Mouse (Mus musculus) MEL (cell line): ENCODE data around the gene Gabpa. TPM values are rescaled to one million over a fixed set of nuclear protein-coding genes. Genes with fewer than 3 reads are reported as not detected.

Experiments
- DNase-seq: peaks from one replicate; pipeline ENCODE4 v3.0.0; 2011; ENCODE audit warnings: low read depth, low spot score
- H3K27ac ChIP-seq: 2 replicates; pipeline ENCODE4 v1.5.1; 2012; ENCODE audit warnings: low read depth, mild to moderate bottlenecking, control low read depth, low read length, moderate library complexity; ENCODE audit not compliant: control insufficient read depth
- H3K27me3 ChIP-seq, 2 experiments: fragments of 150-350 bp in 1 of 2; sonication (generic) in 1 of 2; 2 replicates each; pipeline ENCODE4 v1.6.1; 2012; ENCODE audit warnings: low read length in 2 of 2, mild to moderate bottlenecking in 2 of 2, improper control_type of control experiment in 1 of 2, moderate library complexity in 1 of 2; ENCODE audit not compliant: insufficient read depth in 2 of 2, control insufficient read depth in 1 of 2
- H3K36me3 ChIP-seq, 2 experiments: 2 replicates each; pipeline ENCODE4 v1.6.1; 2012 to 2014; ENCODE audit warnings: low read length in 2 of 2, improper control_type of control experiment in 1 of 2, inconsistent platforms in 1 of 2, mild to moderate bottlenecking in 1 of 2; ENCODE audit not compliant: insufficient read depth in 2 of 2, control insufficient read depth in 1 of 2
- H3K4me1 ChIP-seq, 2 experiments: fragments of 150-350 bp in 1 of 2; sonication (generic) in 1 of 2; 2 replicates each; pipeline ENCODE4 v1.6.1; 2012; ENCODE audit warnings: low read length in 2 of 2, improper control_type of control experiment in 1 of 2, mild to moderate bottlenecking in 1 of 2; ENCODE audit not compliant: insufficient read depth in 2 of 2, control insufficient read depth in 1 of 2
- H3K4me3 ChIP-seq, 2 experiments: fragments of 150-350 bp in 1 of 2; sonication (generic) in 1 of 2; 2 replicates each; pipeline ENCODE4 v1.5.1; 2012; ENCODE audit warnings: low read depth in 2 of 2, low read length in 2 of 2, mild to moderate bottlenecking in 2 of 2, moderate library complexity in 2 of 2, control low read depth in 1 of 2, improper control_type of control experiment in 1 of 2; ENCODE audit not compliant: control insufficient read depth in 1 of 2, insufficient read depth in 1 of 2
- H3K79me2 ChIP-seq: 2 replicates; pipeline ENCODE4 v1.6.1; 2012; ENCODE audit warnings: mild to moderate bottlenecking, low read length, moderate library complexity; ENCODE audit not compliant: control insufficient read depth, poor library complexity, insufficient read depth
- H3K9ac ChIP-seq: 2 replicates; pipeline ENCODE4 v1.6.1; 2012; ENCODE audit warnings: low read depth, mild to moderate bottlenecking, control low read depth, low read length, moderate library complexity; ENCODE audit not compliant: control insufficient read depth, poor library complexity, severe bottlenecking
- H3K9me3 ChIP-seq: fragments of 150-350 bp; sonication (generic); replicated peaks from 2 replicates; pipeline ENCODE4 v1.6.1; 2012; ENCODE audit warnings: mild to moderate bottlenecking, low read length, improper control_type of control experiment, moderate library complexity; ENCODE audit not compliant: insufficient read depth
- CHD1 ChIP-seq: IDR thresholded peaks from 2 replicates; pipeline ENCODE4 v1.6.1; 2012; ENCODE audit warnings: low read depth, mild to moderate bottlenecking, inconsistent platforms, low read length, improper control_type of control experiment
- CHD2 ChIP-seq: IDR thresholded peaks from 2 replicates; pipeline ENCODE4 v1.6.1; 2011; ENCODE audit warnings: low read length, improper control_type of control experiment
- ELF1 ChIP-seq: IDR thresholded peaks from 2 replicates; pipeline ENCODE4 v1.6.1; 2014; ENCODE audit warnings: low read depth, mild to moderate bottlenecking, inconsistent platforms, low read length, improper control_type of control experiment, moderate library complexity
- ETS1 ChIP-seq: IDR thresholded peaks from 2 replicates; pipeline ENCODE4 v1.6.1; 2012; ENCODE audit warnings: low read depth, mild to moderate bottlenecking, inconsistent platforms, low read length, improper control_type of control experiment, moderate library complexity
- GATA1 ChIP-seq: IDR thresholded peaks from 2 replicates; pipeline ENCODE4 v1.6.1; 2011; ENCODE audit warnings: low read depth, low read length, improper control_type of control experiment
- MAFK ChIP-seq: IDR thresholded peaks from 2 replicates; pipeline ENCODE4 v1.6.1; 2011; ENCODE audit warnings: low read depth, mild to moderate bottlenecking, low read length, improper control_type of control experiment, borderline replicate concordance
- MAZ ChIP-seq: IDR thresholded peaks from 2 replicates; pipeline ENCODE4 v1.6.1; 2012; ENCODE audit warnings: low read depth, mild to moderate bottlenecking, inconsistent platforms, low read length, improper control_type of control experiment
- MXI1 ChIP-seq: IDR thresholded peaks from 2 replicates; pipeline ENCODE4 v1.6.1; 2011; ENCODE audit warnings: mild to moderate bottlenecking, low read depth, low read length, improper control_type of control experiment
- MYB ChIP-seq: IDR thresholded peaks from 2 replicates; pipeline ENCODE4 v1.6.1; 2011; ENCODE audit warnings: mild to moderate bottlenecking, low read depth, low read length, improper control_type of control experiment
- NELFE ChIP-seq: IDR thresholded peaks from 2 replicates; pipeline ENCODE4 v1.6.1; 2011; ENCODE audit warnings: low read depth, low read length, improper control_type of control experiment
- POLR2AphosphoS5 ChIP-seq: IDR thresholded peaks from 2 replicates; pipeline ENCODE4 v1.6.1; 2012; ENCODE audit warnings: low read depth, borderline replicate concordance, mild to moderate bottlenecking, inconsistent platforms, low read length, moderate library complexity, mixed read lengths
- TCF12 ChIP-seq: IDR thresholded peaks from 2 replicates; pipeline ENCODE4 v1.6.1; 2014; ENCODE audit warnings: low read depth, mild to moderate bottlenecking, inconsistent platforms, low read length, improper control_type of control experiment, moderate library complexity
- ZMIZ1 ChIP-seq: IDR thresholded peaks from 2 replicates; pipeline ENCODE4 v1.6.1; 2012; ENCODE audit warnings: low read depth, mild to moderate bottlenecking, inconsistent platforms, low read length, improper control_type of control experiment, moderate library complexity
- ZNF384 ChIP-seq: IDR thresholded peaks from 2 replicates; pipeline ENCODE4 v1.6.1; 2012; ENCODE audit warnings: low read depth, mild to moderate bottlenecking, inconsistent platforms, low read length, improper control_type of control experiment
- polyA plus RNA-seq, 2 experiments: library from polyadenylated mRNA; stranded (reverse) in 1 of 2; unstranded in 1 of 2; fragments of >175 nt in 1 of 2; fragments of >200 nt in 1 of 2; gene quantifications; 2 replicates each; pipeline versions ENCODE4 v1.2.1 to v1.2.4; 2012; ENCODE audit warnings: low replicate concordance in 2 of 2, low read depth in 1 of 2; ENCODE audit not compliant: insufficient read length in 2 of 2, insufficient read depth in 1 of 2, missing spikeins in 1 of 2
- total RNA-seq: library from RNA; depleted of rRNA; stranded (reverse); fragments of 300-350 nt; gene quantifications from 2 replicates; pipeline ENCODE4 v1.2.3, GENCODE M21; 2012

Gene Gabpa
- total and polyA plus RNA-seq, 3 experiments = 28.7 to 29.2 TPM; not detected in 1

DNA sequence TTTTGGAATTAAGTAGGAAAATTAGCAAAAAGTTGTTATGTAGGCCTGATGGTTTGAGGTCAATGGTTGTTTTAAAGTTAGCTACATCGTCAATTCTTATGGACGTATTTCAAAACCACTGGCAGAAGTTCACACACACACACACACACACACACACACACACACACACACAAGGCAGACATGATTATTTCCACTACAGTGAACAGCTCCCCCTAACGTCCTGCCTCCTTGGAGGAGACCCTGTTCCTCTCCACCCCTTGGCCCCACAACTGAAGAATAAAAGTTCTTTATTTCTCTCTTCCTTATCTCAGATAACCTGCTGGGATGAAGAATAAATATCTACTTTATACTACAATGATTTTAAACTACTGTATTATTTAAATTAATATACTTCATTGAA lies 39.4 kb upstream of the Gabpa start:
- Histone ChIP-seq H3K4me1 (no peaks in the 10 kb centered on the region), H3K4me3 (no peak overlapping the region), H3K79me2 (no peaks in the 10 kb centered on the region), H3K27ac (no peak overlapping the region), H3K27me3 (no peaks in the 10 kb centered on the region), H3K36me3 (no peaks in the 10 kb centered on the region), H3K9ac (no peak overlapping the region), H3K9me3 (no peaks in the 10 kb centered on the region)
- TF ChIP-seq CHD1 = no peak
- TF ChIP-seq MYB = no peak
- TF ChIP-seq TCF12 = no peak
- DNase-seq = no peak

DNA sequence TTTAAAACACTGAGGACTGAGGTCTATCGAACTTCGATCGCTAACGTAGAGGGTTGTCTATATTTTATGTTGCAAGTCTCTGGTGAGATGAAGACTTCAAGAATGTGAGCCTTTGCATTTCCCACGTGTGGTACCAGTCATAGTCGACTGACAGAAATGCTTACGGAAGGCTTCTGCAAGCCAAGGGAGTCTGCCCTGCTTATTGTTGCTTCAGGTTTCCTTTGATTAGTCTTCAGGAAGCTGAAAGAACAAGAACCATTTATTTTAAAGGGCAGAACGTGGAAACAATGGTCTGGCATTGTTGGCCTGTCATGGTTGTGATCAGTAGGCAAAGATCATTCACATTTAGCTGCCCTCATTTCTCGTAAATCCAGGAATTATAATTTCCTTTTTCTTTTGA lies 38.0 kb upstream of the Gabpa start:
- no peaks in the 10 kb centered on the region for H3K27me3 ChIP-seq
- H3K9ac ChIP-seq = no peak overlapping the region
- H3K27ac ChIP-seq = no peak overlapping the region
- no peaks in the 10 kb centered on the region for H3K4me1 ChIP-seq
- no peaks in the 10 kb centered on the region for H3K79me2 ChIP-seq
- H3K36me3 ChIP-seq = peaks cover 0 to under 1% of the 10 kb centered on the region in 2 experiments; a peak in 1 of 4 replicates
- TF ChIP-seq NELFE (no peak), ZMIZ1 (no peak)
- TF ChIP-seq, all 39 proteins: peak for 0
- Histone ChIP-seq H3K4me3 (no peak overlapping the region), H3K9me3 (no peaks in the 10 kb centered on the region)
- no peak for DNase-seq

DNA sequence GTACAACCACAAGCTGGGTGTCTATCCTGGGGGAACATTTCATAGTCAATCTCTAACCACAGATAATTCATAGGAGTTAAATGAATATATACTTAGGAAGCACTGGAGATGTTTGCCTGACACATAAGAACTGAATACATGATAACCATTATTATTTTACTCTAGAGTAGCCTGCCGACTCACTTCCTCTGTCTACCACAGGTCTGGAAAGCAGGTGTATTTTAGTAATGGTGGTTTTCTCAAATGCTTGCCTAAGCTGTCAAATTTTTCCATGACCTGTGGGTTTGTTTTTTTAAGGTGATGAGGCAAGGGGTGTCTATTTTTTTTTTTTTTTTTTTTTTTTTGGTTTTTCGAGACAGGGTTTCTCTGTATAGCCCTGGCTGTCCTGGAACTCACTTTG lies 34.7 kb upstream of the Gabpa start:
- no peak for DNase-seq
- H3K4me3 ChIP-seq = no peak overlapping the region
- H3K27me3 ChIP-seq = no peaks in the 10 kb centered on the region
- H3K79me2 ChIP-seq = no peaks in the 10 kb centered on the region
- H3K36me3 ChIP-seq = peaks cover 0 to 7% of the 10 kb centered on the region in 2 experiments; a peak in 2 of 4 replicates
- no peak overlapping the region for H3K9ac ChIP-seq
- no peak overlapping the region for H3K27ac ChIP-seq
- H3K9me3 ChIP-seq = no peaks in the 10 kb centered on the region
- TF ChIP-seq MXI1 (no peak), CHD2 (no peak), GATA1 (no peak), ETS1 (no peak), POLR2AphosphoS5 (no peak), MAZ (no peak), MAFK (no peak), ZNF384 (no peak), ELF1 (no peak)
- TF ChIP-seq, all 39 proteins: peak for 0
- H3K4me1 ChIP-seq = peaks cover 0 to 9% of the 10 kb centered on the region in 2 experiments; a peak in 2 of 4 replicates
